Mouse (Mus musculus): Measurements from ENCODE around the gene Top1. TPM values are rescaled to one million over a fixed set of nuclear protein-coding genes. Genes with fewer than 3 reads are reported as not detected.
A peak's percentile ranks its signal among the peaks of the same experiment; 100 is the strongest.

The Top1 gene
- 96.9 and 101 TPM in 2 replicates for polyA plus RNA-seq (2015; fragmentation: Nextera tagmentation; extraction: Ambion mirVana)

GRCm38 (mm10) chr2:160645614-160646137 lies at the start of gene Top1:
Gene Top1, plus strand, starts transcription at chr2:160645888.
- H3K9me3 ChIP-seq (ENCODE audit: control insufficient read depth, low read length), result no peaks in the 10 kb centered on the region
- peak within 1 kb of the TSS; percentile 93 for H3K4me2 ChIP-seq (ENCODE audit: low read length)
- no peaks in the 10 kb centered on the region for H3K27me3 ChIP-seq (replicated peaks; ENCODE audit: control insufficient read depth, insufficient read depth, low read length)
- peaks cover 14% of the 10 kb centered on the region for H3K4me1 ChIP-seq (replicated peaks; ENCODE audit: control insufficient read depth, insufficient read depth, low read length)
- peak; percentile 96 for ATAC-seq
- WGBS, result 0% methylated on average over 50 of the region's 50 CpGs
- peak within 1 kb of the TSS; percentile 98 for H3K27ac ChIP-seq (ENCODE audit: low read length)
- peak within 1 kb of the TSS; percentile 99 for H3K9ac ChIP-seq (replicated peaks; ENCODE audit: low read depth, low read length)
- H3K36me3 ChIP-seq (ENCODE audit: control insufficient read depth, insufficient read depth), result no peaks in the 10 kb centered on the region
- H3K4me3 ChIP-seq (replicated peaks; ENCODE audit: low read length), result peak within 1 kb of the TSS; percentile 95

GRCm38 (mm10) chr2:160597582-160598281 lies 48.0 kb upstream of the Top1 start:
- H3K27ac ChIP-seq (ENCODE audit: low read length), result no peak overlapping the region
- no peaks in the 10 kb centered on the region for H3K4me1 ChIP-seq (replicated peaks; ENCODE audit: control insufficient read depth, insufficient read depth, low read length)
- H3K27me3 ChIP-seq (replicated peaks; ENCODE audit: control insufficient read depth, insufficient read depth, low read length), result 0 out of 2 replicates have a peak, but pooled peaks cover 3% of the 10 kb centered on the region
- 35% methylated on average over 12 of the region's 12 CpGs for WGBS
- H3K4me3 ChIP-seq (replicated peaks; ENCODE audit: low read length), result no peak overlapping the region
- no peaks in the 10 kb centered on the region for H3K36me3 ChIP-seq (ENCODE audit: control insufficient read depth, insufficient read depth)
- no peak overlapping the region for H3K9ac ChIP-seq (replicated peaks; ENCODE audit: low read depth, low read length)
- peak; percentile 87 for ATAC-seq
- H3K9me3 ChIP-seq (ENCODE audit: control insufficient read depth, low read length), result no peaks in the 10 kb centered on the region
- no peak overlapping the region for H3K4me2 ChIP-seq (ENCODE audit: low read length)

- Histone ChIP-seq H3K4me2 (ENCODE audit: low read length) (no peak overlapping the region), H3K36me3 (ENCODE audit: control insufficient read depth, insufficient read depth) (no peaks in the 10 kb centered on the region), H3K4me3 (replicated peaks; ENCODE audit: low read length) (no peak overlapping the region), H3K27me3 (replicated peaks; ENCODE audit: control insufficient read depth, insufficient read depth, low read length) (0 out of 2 replicates have a peak, but pooled peaks cover 3% of the 10 kb centered on the region), H3K9me3 (ENCODE audit: control insufficient read depth, low read length) (no peaks in the 10 kb centered on the region), H3K27ac (ENCODE audit: low read length) (no peak overlapping the region), H3K9ac (replicated peaks; ENCODE audit: low read depth, low read length) (no peak overlapping the region), H3K4me1 (replicated peaks; ENCODE audit: control insufficient read depth, insufficient read depth, low read length) (no peaks in the 10 kb centered on the region)
- no peak for ATAC-seq
- 42% methylated on average over 1 of the region's 1 CpGs for WGBS
These were observed 43.9 kb upstream of the Top1 start for GRCm38 (mm10) chr2:160601805-160602204.

GRCm38 (mm10) chr2:160603154-160603933 lies 42.3 kb upstream of the Top1 start:
- no peak overlapping the region for H3K9ac ChIP-seq (replicated peaks; ENCODE audit: low read depth, low read length)
- no peak overlapping the region for H3K4me2 ChIP-seq (ENCODE audit: low read length)
- 70% methylated on average over 10 of the region's 10 CpGs for WGBS
- no peak overlapping the region for H3K4me3 ChIP-seq (replicated peaks; ENCODE audit: low read length)
- no peaks in the 10 kb centered on the region for H3K27me3 ChIP-seq (replicated peaks; ENCODE audit: control insufficient read depth, insufficient read depth, low read length)
- H3K4me1 ChIP-seq (replicated peaks; ENCODE audit: control insufficient read depth, insufficient read depth, low read length), result no peaks in the 10 kb centered on the region
- no peak for ATAC-seq
- no peaks in the 10 kb centered on the region for H3K9me3 ChIP-seq (ENCODE audit: control insufficient read depth, low read length)
- no peaks in the 10 kb centered on the region for H3K36me3 ChIP-seq (ENCODE audit: control insufficient read depth, insufficient read depth)
- no peak overlapping the region for H3K27ac ChIP-seq (ENCODE audit: low read length)

GRCm38 (mm10) chr2:160610012-160610411 lies 35.7 kb upstream of the Top1 start:
- no peaks in the 10 kb centered on the region for H3K27me3 ChIP-seq (replicated peaks; ENCODE audit: control insufficient read depth, insufficient read depth, low read length)
- no peaks in the 10 kb centered on the region for H3K36me3 ChIP-seq (ENCODE audit: control insufficient read depth, insufficient read depth)
- H3K9ac ChIP-seq (replicated peaks; ENCODE audit: low read depth, low read length), result no peak overlapping the region
- no peaks in the 10 kb centered on the region for H3K9me3 ChIP-seq (ENCODE audit: control insufficient read depth, low read length)
- H3K4me1 ChIP-seq (replicated peaks; ENCODE audit: control insufficient read depth, insufficient read depth, low read length), result 0 out of 2 replicates have a peak, but pooled peaks cover 4% of the 10 kb centered on the region
- H3K4me3 ChIP-seq (replicated peaks; ENCODE audit: low read length), result no peak overlapping the region
- no peak overlapping the region for H3K4me2 ChIP-seq (ENCODE audit: low read length)
- peak; percentile 94 for ATAC-seq
- peak overlapping the region; percentile 75 for H3K27ac ChIP-seq (ENCODE audit: low read length)
- 19% methylated on average over 2 of the region's 2 CpGs for WGBS

GRCm38 (mm10) chr2:160613186-160613919 lies 32.3 kb upstream of the Top1 start:
- Histone ChIP-seq H3K9me3 (ENCODE audit: control insufficient read depth, low read length) (no peaks in the 10 kb centered on the region), H3K4me2 (ENCODE audit: low read length) (no peak overlapping the region), H3K27me3 (replicated peaks; ENCODE audit: control insufficient read depth, insufficient read depth, low read length) (no peaks in the 10 kb centered on the region), H3K36me3 (ENCODE audit: control insufficient read depth, insufficient read depth) (no peaks in the 10 kb centered on the region), H3K9ac (replicated peaks; ENCODE audit: low read depth, low read length) (no peak overlapping the region), H3K4me1 (replicated peaks; ENCODE audit: control insufficient read depth, insufficient read depth, low read length) (peaks cover 6% of the 10 kb centered on the region; the same call in 1 of the 2 replicates), H3K4me3 (replicated peaks; ENCODE audit: low read length) (no peak overlapping the region), H3K27ac (ENCODE audit: low read length) (no peak overlapping the region)
- 82% methylated on average over 5 of the region's 5 CpGs for WGBS
- no peak for ATAC-seq

- Histone ChIP-seq H3K27ac (ENCODE audit: low read length) (no peak overlapping the region), H3K4me2 (ENCODE audit: low read length) (no peak overlapping the region), H3K4me3 (replicated peaks; ENCODE audit: low read length) (no peak overlapping the region), H3K27me3 (replicated peaks; ENCODE audit: control insufficient read depth, insufficient read depth, low read length) (no peaks in the 10 kb centered on the region), H3K36me3 (ENCODE audit: control insufficient read depth, insufficient read depth) (no peaks in the 10 kb centered on the region), H3K9ac (replicated peaks; ENCODE audit: low read depth, low read length) (no peak overlapping the region), H3K4me1 (replicated peaks; ENCODE audit: control insufficient read depth, insufficient read depth, low read length) (peaks cover 40% of the 10 kb centered on the region), H3K9me3 (ENCODE audit: control insufficient read depth, low read length) (no peaks in the 10 kb centered on the region)
- 91% methylated on average over 6 of the region's 6 CpGs for WGBS
- no peak for ATAC-seq
These were observed 27.9 kb upstream of the Top1 start for GRCm38 (mm10) chr2:160617741-160618140.

GRCm38 (mm10) chr2:160618619-160619220 lies 27.0 kb upstream of the Top1 start:
- H3K27ac ChIP-seq (ENCODE audit: low read length), result no peak overlapping the region; the same call in 1 of the 2 replicates
- 53% methylated on average over 6 of the region's 6 CpGs for WGBS
- H3K9ac ChIP-seq (replicated peaks; ENCODE audit: low read depth, low read length), result no peak overlapping the region
- no peak for ATAC-seq
- no peaks in the 10 kb centered on the region for H3K9me3 ChIP-seq (ENCODE audit: control insufficient read depth, low read length)
- no peaks in the 10 kb centered on the region for H3K36me3 ChIP-seq (ENCODE audit: control insufficient read depth, insufficient read depth)
- peaks cover 40% of the 10 kb centered on the region for H3K4me1 ChIP-seq (replicated peaks; ENCODE audit: control insufficient read depth, insufficient read depth, low read length)
- no peaks in the 10 kb centered on the region for H3K27me3 ChIP-seq (replicated peaks; ENCODE audit: control insufficient read depth, insufficient read depth, low read length)
- H3K4me2 ChIP-seq (ENCODE audit: low read length), result no peak overlapping the region
- no peak overlapping the region for H3K4me3 ChIP-seq (replicated peaks; ENCODE audit: low read length)
